Mouse (Mus musculus): Measurements from ENCODE around the gene Spint2.
A peak's percentile ranks its signal among the peaks of the same experiment; 100 is the strongest.

Gene Spint2

DNA sequence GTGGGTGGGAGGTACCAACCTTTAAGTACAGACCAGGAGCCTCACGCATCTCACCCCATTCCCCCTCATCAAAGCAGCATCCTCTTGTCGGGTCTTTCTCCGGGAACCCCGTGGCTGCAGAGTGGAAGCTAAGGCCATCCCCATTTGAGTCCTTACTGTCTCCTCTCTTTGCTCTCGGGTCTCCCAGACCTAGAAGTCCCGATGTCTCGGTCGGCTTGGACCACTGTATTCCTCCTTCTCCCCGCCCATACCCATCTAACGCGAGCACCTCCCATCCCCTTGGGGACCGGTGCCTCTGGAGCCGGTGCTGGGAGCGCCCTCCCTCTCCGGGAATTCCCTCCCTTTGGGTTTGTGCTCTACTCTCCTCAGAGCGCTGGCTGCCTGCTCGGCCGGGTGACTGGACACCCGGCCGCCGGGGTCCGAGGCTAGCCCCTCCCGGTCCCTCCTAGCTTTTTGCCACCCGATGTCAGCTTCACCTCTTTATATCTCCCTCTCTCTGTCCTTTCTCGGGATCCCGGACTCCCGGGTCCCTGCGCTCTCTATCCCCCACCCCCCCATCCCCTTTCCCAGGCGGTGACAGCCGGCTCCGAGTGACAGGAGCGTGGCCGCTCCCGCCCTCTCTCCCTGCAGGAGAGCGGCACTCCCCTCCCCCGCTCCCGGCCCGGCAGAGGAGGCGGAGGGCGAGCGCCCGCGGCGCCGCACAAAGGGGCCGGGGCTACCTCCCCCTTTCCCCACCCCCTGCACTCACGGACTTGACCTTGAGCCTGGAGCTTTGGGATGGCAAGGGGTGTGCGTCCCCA lies 23.0 kb upstream of the Spint2 start:
- no peak for DNase-seq (ENCODE audit: low read depth, low spot score)

DNA sequence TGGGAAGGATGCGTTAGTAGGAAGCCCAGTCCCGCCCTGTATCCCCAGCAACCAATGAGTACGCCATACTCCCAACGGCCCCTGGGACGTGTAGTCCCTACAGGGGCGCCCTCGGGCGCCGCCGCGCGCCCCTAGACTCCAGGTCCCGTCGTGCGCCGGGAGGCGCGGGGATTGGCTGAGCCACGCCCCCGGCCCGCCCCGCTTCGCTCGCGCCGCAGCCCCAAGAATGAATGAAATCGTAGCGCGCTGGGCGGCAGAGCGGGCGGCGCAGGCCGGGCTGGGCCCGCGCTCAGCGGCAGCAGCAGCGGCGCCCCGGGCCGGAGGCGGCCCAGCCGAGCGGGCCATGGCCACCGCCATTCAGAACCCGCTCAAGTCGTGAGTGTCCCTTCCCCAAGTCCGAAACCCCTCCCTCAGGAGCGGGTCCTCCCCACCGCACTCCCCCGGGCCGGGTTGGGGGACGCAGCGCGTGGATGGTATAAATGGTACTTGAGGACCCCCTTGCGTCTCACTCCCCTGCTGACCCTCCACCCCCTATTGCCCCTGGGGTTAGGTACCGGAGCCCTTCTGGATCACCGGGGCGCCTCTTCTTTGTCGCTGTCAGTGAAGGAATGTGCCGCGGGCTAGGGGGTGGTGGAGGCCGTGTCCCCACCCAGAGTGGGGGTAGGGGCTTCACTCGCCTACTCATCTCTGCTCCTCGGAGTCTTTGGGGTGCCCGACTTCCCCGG lies 22.2 kb upstream of the Spint2 start, which contains the start of gene Dpf1:
Gene Dpf1, plus strand, starts transcription at position 214 of the 725 bp plus-strand sequence.
- peak; percentile 70 for DNase-seq (ENCODE audit: low read depth, low spot score)

DNA sequence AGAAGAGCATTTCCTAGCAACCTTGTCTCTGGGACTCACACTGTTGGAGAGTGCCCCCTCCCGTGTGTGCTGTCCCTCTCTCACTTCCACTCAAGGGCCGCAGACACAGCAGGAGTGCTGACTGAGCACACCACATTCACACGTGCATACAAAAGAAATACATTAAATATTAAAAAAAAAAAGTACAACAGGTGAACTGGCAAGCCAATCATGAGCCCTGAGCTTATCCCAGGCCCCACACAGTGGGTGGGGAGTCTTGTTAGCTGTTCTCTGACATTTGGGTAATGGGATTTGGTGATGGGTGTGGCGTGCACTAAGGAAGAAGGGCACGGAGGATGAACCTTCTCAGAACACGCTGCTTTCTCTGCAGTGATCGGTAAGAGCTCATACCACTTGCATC lies 20.9 kb upstream of the Spint2 start:
- DNase-seq (ENCODE audit: low read depth, low spot score): no peak

DNA sequence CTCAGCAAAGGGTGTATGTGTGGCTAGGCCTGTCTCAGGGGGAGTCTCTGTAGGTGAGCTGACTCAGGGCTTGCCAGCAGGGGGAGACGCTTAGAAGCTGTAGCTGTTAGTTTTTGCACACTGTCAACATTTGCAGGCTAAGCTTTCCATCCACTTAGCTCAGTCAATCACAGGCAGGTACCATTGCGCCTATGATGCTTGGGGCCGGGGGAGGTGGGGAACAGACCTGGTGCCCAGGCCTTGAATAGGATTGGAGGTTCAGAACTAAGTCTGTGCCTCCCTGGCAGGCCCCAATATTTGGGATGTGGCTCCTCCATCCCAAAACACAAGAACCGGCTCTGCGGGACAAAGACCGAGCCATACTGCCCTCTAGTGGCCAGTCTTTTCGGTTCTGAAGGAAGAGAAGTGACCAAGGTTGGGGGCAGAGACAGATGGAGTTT lies 19.4 kb upstream of the Spint2 start:
- peak; percentile 49 for DNase-seq (ENCODE audit: low read depth, low spot score)

DNA sequence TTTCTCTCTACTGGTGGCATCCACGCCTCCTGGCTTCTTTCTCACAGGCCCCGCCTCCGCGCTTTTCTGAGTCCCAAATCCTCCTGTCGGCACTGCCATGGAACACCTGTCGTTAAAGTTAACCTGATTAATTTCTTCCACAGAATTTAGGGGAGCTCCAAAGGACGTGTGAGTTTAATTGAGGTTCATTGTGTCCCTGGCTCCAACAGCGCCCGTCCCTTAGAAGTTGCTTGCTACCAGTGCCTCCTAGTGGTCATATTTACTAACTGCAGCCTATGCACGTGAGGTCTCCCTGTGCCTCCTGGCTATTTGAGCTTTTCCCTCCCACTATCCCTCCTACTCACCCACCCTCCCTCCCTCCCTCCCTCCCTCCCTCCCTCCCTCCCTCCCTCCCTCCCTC lies 15.3 kb upstream of the Spint2 start:
- peak; percentile 72 for DNase-seq (ENCODE audit: low read depth, low spot score)

DNA sequence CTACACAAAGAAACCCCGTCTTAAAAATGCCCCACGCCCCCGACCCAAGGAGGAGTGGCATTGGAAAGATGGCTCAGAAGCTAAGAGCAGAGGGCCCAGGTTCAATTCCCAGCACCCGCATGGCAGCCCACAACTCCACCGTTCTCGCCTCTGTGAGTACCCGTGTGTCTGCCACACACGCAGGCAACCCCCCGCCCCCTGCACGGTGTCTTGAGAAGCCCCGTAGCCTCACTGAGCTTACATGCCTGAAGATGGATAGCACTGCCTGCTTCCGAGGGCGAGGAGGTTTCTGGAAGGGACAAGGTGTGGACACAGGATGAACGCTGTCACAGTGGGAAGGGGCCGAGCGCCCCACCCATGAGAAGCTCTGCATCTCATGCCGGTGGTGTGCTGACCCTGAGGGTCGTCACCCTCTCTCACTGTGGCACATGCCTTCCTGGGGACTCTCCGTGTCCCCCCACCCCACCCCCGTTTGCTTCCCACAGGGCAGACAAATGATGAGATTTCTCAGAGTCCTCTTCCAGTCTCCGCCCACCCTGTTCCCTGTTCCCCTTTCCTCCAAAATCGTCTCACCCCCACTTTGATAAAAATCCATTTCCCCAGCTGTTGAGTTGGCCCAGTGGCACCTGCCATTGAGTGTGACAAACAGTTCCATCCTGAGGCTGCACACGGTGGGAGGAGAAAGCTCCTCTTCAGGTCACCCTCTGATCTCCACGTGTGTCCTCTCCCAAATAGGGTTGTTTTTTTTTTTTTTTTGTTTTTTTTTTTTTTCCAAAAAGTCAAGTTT lies 14.3 kb upstream of the Spint2 start:
- no peak for DNase-seq (ENCODE audit: low read depth, low spot score)

DNA sequence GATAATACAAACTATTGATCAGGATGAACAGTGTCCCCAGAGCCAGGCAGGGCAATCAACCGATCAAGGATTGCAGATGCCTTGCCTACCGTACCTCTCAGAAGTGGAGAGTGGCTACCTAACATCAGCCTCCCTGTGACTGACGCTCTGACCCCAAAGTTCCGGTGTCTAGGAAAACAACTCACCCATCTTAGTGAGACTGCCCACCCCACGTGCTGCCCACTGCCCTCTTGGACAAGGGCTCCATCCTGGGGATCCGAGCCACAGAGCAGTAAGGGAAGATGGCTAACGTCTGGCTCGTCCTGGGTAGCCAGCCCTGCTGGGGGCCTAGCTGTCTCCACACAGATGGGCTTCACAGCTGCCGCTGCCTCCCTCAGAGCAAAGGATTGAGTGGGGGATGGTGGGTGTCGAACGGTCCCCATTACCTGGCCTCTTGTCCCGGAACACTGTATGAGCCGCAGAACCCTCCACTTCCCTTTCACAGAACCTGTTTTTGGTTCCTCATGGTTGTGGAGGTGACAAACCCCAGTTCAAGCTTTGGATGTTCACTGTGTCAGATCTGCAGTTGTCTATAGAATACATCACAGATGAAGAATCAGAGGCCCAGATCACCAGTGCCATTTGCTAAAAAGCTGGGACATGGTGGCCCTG lies 12.5 kb upstream of the Spint2 start:
- no peak for DNase-seq (ENCODE audit: low read depth, low spot score)

DNA sequence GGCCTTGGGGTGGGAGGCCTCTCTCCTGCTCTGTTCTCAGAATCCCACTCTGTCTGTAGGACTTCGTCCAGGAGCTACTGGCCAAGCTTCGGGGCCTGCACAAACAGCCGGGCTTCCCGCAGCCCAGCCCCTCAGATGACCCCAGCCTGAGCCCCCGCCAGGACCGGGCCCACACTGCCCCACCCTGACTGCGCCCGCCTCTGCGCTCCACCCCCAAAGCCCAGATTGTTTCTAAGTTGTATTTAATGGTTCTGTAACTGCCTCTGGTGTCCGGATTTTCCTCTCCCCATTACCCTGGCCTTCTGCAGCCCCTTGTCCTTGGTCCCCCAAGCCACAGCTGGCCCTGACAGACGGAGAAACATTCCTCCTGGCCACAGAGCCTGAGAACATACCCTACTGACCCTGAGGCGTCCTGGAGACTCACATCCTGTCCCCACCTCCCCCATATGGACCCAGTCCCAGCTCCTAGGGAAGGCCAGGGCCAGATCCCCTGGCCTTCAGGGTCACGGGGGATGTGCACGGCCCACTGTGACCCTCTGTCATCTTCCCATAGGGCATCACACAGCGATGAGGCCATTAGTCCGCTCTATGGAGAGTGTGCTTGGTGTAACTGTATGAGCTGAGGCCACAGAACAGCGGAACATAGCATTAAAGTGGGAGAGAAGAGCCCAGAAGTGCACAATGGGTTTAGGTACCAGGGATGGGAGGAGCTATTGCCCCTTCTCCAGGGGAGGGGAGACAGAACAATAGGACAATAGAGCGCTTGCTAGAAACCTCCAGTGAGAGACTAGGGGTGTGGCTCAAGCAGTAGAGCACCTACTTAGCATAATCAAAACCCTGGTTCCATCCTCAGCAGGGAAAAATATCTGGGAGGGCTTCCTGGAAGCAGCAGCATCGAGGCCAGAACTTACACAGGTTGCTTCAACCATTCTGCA lies 11.7 kb upstream of the Spint2 start:
- no peak for DNase-seq (ENCODE audit: low read depth, low spot score)

DNA sequence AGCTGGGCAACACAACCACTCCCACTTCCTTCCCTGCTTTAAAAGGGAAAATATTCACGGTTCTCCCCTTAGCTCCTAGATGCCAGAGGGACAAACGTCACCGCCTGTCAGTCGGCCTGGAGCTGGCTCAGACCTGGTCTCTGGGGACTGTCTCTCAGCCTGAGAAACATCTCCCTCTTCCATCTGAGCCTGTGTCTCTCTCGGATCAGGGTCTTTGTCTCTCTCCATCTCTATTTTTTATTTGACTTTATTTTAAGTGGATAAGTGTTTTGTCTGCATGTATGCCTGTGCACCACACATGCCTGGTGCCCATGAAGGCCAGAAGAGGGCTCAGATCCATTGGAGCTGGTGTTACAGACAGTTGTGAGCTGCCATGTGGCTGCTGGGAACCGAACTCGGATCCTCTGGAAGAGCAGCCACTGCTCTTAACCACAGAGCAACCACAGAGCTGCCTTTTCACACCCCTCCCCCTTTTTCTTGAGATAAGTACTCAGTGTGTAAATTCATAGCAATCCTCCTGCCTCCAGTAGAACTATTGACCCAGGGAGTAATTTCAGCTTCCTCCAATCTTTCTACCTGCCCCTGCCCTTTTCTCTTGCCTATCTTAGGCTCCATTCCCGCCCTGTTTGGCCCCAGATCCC lies 10.9 kb upstream of the Spint2 start:
- DNase-seq (ENCODE audit: low read depth, low spot score): no peak

DNA sequence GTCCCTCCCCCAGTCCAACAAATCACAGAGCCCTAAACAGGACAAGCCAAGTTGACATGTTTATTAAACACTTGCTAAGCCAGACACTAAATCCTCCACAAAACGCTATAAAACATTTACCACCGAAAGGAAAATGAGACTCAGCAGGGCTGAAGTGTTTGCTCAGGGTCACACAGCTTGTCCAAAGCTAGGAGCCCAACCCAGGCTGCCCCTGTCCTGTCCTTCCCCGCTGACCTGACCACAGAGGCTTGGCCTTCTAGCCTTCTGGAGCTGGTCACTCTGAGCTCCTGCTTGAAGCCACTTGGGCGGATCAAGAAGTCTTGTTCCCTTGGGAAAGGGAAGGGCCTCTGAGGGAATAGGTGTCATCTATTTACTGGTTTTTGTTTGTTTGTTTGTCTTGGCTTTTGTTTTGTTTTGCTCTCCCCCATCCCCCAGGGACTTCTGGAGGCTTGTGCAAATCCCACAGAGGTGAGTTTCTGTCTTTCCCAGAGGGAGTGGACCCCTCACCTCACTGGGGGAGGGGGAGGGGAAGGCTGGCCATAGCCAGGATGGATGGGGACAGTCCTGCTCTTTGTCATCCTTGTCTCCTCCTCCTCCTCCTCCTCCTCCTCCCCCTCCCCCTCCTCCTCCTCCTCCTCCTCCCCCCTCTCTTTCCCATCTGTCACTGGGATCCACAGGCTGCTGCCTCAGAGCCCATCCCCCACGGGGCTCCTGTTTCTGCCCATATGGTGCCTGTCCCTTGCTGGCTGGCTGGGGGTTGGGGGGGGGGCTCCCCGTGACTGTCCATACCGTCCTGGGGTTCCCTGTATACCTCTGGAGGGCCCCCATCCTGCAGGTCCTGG lies 10.1 kb upstream of the Spint2 start:
- no peak for DNase-seq (ENCODE audit: low read depth, low spot score)

DNA sequence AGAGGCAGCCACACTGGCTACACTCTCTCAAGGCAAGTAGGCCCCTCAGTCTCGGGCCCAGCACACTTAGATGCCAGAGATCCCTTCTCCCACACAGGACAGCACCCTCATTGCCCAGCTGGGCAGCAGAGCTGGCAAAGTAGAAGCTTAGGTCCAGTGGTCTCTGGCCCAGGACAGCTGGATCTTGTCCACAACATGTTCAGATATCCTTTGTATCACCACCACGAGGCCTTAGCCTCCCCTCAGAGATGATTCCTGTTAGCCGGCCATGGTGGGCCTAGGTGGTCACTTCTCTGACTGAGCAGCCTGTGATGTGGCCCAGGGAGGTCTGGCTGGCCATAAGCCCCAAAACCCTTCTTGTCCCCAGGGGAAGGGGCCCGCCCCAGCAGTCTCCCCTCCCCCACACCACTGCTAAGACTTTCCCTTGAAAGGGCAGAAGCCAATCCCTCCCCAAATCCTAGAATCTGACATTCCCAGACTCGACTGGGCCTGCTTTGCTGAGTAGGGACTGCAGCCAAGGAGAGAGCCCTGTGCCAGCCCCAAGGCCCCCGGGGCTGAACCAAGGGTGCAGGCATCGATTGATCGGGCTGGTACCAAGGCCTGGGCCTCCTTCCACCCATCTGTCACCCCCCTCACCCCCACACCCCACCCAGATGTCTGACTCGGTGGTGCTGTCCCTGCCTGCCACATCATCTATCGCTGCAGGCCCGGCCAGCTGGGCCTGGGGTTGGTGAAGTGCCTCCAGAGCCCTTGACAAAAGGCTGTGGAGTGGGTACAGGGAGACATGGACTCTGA lies 9.2 kb upstream of the Spint2 start:
- no peak for DNase-seq (ENCODE audit: low read depth, low spot score)

DNA sequence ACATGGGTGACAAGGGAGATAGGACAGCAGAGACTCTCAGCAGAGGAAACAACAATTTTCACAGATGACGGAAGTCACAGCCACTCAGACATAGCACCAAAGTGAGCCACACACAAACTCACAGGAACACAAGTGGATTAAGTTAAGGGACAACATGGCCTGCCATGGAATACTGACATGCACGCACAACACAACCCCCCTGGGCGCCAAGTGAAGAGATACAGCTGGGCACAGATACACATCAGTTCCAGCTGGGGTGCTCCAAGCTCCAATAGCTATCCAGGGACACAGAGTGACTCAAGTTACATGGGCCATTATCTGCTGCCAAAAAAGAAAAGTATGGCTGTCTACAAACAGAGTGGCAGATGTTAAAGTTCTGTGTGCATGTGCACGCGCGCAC lies 8.1 kb upstream of the Spint2 start:
- no peak for DNase-seq (ENCODE audit: low read depth, low spot score)

DNA sequence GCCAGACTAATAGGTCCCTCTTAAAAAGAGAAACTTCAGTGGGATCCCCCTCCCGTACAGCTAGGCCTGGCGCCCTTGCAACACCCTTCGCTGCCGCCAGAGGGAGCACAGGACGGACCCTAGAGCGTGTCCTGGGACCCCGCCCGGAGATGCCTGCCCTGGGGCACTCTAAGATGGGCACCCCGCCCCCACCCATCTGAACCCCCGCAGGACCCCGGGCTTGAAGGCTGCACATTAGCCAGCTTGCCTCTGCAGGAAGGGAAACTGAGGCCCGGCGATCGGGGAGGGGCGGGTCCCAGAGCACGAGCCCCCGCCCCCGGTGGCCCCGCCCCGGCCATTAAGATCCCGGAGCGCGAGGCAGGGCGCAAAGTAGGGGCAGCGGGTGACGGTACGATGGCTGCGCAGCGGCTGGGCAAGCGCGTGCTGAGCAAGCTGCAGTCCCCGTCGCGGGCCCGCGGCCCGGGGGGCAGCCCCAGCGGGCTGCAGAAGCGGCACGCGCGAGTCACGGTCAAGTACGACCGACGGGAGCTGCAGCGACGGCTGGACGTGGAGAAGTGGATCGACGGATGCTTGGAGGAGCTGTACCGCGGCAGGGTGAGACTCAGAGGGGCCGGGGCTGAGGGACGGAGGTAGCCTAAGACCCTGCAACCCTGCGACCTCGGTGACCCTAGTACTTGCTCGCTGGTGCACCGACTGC lies 7.4 kb upstream of the Spint2 start, which contains the start of gene Ppp1r14a:
Gene Ppp1r14a, plus strand, starts transcription at position 367 of the 697 bp plus-strand sequence.
- peak; percentile 60 for DNase-seq (ENCODE audit: low read depth, low spot score)

DNA sequence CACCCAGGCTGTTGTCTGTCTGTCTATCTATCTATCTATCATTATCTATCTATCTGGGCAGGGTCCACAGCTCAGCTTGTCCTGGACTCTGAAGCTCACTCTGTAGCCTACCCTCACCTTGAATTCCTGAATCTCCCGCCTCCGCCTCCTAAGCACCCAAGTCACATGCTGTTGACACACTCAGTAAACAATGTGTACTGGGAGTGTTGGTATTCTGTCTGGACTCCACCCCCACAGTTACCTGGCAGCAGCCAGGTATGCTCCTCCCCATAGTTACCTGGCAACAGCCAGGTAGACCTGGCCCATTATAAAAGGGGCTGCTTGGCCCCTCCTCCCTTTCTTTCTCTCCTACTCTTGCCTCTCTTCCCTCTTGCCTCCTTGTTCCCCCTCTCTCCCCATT lies 6.4 kb upstream of the Spint2 start:
- no peak for DNase-seq (ENCODE audit: low read depth, low spot score)

DNA sequence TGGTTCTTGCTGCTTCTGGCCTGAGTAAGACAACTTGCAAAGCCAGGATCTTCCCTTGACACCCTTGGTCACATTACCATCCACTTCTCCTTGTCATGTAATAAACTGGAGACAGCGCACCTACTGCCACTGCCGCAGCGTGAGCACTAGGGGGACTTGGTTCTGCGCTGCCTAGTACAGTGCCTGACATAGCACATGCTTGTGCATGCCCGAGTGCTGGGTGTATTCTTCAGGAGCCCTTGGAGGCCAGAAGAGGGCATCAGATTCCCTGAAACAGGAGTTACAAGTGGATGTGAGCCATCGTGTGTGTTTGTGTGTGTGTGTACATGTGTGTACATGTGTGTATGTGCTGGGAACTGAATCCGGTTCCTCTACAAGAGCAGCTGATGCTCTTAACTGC lies 5.8 kb upstream of the Spint2 start:
- no peak for DNase-seq (ENCODE audit: low read depth, low spot score)

DNA sequence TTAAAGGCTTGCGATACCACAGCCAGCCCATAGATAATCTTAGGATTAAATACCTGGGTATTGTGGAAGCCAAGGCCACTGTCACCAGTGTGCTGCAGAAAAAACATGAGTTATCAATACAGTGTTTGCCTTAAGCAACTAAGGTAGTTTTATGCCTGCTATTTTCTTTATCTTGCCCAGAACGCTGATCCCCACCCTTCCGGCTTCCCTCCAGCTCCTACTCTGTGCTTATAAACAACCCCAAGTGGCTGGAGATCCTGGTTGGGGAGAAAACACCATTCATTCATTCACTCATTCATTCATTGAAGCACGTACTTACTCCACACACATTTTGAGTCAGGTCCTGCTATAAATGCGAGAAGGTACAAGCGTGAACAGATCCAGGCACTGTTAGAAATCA lies 2.8 kb upstream of the Spint2 start:
- DNase-seq (ENCODE audit: low read depth, low spot score): no peak

DNA sequence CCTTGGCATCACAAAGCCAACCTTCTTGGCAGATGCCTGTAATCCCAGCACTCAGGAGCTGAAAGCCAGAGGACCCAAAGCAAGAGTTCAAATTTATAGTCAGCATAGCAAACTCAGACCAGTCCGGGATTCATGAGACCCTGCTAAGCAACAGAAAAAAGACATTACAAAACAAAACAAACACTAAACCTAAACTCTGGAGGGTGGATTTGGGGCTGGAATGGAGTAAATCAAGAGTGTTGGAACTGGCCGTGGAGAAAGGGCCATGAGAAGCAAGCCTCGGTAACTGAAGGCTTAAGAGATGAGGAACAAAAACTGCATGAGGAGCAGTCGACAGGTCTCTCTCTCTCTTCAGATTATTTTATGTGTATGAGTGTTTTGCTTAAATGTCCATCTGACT lies 2.2 kb upstream of the Spint2 start:
- no peak for DNase-seq (ENCODE audit: low read depth, low spot score)
